Mouse (Mus musculus): ENCODE data around the gene Ebf3. TPM values are rescaled to one million over a fixed set of nuclear protein-coding genes. Genes with fewer than 3 reads are reported as not detected.

Gene Ebf3
- polyA plus RNA-seq, 1 experiment, result 1.9 TPM

DNA sequence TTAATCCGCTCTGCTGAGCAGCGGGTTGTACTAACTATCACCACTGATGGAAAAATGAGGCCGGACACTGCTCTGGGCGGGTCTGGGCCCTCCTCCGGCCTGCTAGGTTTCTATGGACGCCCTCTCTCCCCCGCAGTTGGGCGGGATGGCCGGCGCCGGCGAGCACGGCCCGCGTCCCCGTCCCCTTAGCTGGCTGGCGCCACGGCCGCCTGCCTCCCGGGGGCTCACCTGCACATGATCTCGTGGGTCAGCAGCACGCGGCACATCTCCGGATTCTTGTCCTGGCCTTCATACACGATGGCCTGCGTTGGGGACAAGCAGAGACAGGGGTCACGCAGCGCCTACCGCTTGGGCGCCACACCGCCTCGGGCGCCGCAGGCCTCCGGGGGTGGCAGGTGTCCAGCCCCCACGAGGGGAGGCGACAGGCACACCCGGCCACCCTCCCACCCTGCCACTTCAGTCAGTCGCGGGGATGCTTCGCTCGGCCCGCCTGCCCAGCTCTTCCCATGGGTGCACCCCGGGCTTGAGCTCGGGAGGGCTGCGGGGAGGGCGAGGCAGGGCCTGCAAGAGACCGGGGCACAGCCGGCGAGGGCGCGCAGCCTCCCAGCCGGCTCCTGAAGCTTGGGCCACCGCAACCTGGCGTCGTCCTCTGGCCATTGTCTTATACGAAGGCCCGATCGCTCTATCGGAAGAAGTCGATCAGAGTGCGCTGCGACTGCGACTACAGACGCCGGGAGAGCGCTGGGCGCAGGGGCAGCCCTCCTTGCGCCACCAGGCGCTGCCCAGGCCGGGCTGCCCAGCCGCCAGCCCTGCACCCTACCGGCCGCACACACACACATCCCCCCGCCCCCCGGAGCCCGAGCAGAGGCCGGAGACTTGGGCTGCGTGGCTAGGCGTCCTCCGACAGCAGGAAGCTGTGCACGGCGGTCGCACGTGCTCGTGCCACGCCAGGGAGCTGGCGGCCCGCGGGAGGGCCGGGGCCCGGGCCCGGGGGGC lies 4.9 kb downstream of the Ebf3 start:
- Histone ChIP-seq H3K27me3 (ENCODE audit: control insufficient read depth, insufficient read depth, insufficient read length) (no peaks in the 10 kb centered on the region), H3K4me2 (ENCODE audit: low read depth) (peak overlapping the region; percentile 95), H3K4me3 (peak overlapping the region; percentile 42), H3ac (ENCODE audit: control insufficient read depth, insufficient read length) (peak overlapping the region; percentile 31), H3K36me3 (ENCODE audit: control insufficient read depth, insufficient read depth) (no peaks in the 10 kb centered on the region), H3K79me2 (ENCODE audit: control insufficient read depth, insufficient read depth) (peaks cover 18% of the 10 kb centered on the region)
- TF ChIP-seq CEBPB (IDR thresholded peaks at IDR 0.05; ENCODE audit: insufficient read depth, poor library complexity, severe bottlenecking) (no peak), POLR2AphosphoS2 (IDR thresholded peaks at IDR 0.05; ENCODE audit: insufficient read length, low read depth) (peak; percentile 61), POLR2A (IDR thresholded peaks at IDR 0.05; ENCODE audit: insufficient read length, low read depth) (peak; percentile 86), TCF3 (IDR thresholded peaks at IDR 0.05; ENCODE audit: insufficient read length, low read depth) (no peak), USF1 (IDR thresholded peaks at IDR 0.05; ENCODE audit: low read depth) (no peak), TCF12 (IDR thresholded peaks at IDR 0.05; ENCODE audit: insufficient read depth, poor library complexity, severe bottlenecking) (no peak), MYOD1 (IDR thresholded peaks at IDR 0.05; ENCODE audit: control insufficient read depth in 1 of 3, insufficient read length in 2 of 3, low read depth in 2 of 3) (peak in 1 of 3 experiments; percentile 45), SRF (IDR thresholded peaks at IDR 0.05; ENCODE audit: control insufficient read depth, insufficient read length, low read depth) (no peak), MAX (IDR thresholded peaks at IDR 0.05; ENCODE audit: low read depth) (no peak), MYOG (IDR thresholded peaks at IDR 0.05; ENCODE audit: control insufficient read depth in 1 of 3, insufficient read depth in 1 of 3, insufficient read length in 2 of 3, low read depth in 2 of 3) (peak in 2 of 3 experiments; percentile 19 to 35), REST (IDR thresholded peaks at IDR 0.05; ENCODE audit: insufficient read depth, insufficient read length) (no peak), E2F4 (IDR thresholded peaks at IDR 0.05; ENCODE audit: insufficient read depth) (no peak)

DNA sequence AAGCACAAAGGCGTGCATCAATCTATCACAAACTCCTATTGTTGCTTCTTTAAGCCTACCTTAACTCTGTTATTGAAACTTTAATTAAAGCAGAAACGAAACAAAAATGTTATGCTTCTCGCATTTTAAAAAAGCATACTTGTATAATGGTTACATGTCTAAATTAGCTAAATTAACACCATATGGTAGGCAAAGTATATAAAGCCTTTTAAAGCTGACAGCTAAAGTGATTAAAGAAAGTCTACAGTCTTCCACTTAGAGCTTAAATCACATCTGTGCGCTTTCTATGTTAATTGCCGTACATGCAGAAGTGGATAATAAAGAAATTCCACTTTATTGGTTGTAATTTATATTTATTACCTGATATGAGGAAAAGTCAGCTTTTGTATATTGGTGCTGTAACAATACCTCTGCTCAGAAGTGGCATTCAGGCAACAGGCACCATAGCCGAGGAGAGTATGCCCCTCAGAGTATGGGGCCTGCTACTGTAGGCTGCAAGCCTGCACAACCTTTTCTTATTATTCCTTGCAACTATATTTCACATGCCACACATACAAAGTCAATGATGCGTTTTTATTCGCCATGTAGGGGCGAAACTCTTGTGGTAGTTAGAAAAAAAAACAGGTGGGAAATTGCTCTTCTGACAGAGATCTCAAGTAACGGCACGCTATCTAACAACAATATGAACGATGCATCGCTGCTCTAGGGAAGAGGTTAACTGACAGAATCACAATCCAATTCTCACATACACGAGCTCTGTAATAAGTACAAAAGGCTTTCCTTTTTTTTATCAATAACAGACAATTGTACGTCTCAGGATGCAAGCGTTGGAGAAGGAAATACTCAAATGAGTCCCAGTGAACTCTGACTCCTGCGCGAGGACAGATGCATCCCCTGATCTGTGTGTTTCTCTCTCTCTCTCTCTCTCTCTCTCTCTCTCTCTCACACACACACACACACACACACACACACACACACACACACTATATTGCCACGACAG lies 5.9 kb downstream of the Ebf3 start:
- TF ChIP-seq POLR2AphosphoS2 (IDR thresholded peaks at IDR 0.05; ENCODE audit: insufficient read length, low read depth) (no peak), REST (IDR thresholded peaks at IDR 0.05; ENCODE audit: insufficient read depth, insufficient read length) (no peak), TCF3 (IDR thresholded peaks at IDR 0.05; ENCODE audit: insufficient read length, low read depth) (no peak), POLR2A (IDR thresholded peaks at IDR 0.05; ENCODE audit: insufficient read length, low read depth) (no peak), TCF12 (IDR thresholded peaks at IDR 0.05; ENCODE audit: insufficient read depth, poor library complexity, severe bottlenecking) (no peak), E2F4 (IDR thresholded peaks at IDR 0.05; ENCODE audit: insufficient read depth) (no peak), SRF (IDR thresholded peaks at IDR 0.05; ENCODE audit: control insufficient read depth, insufficient read length, low read depth) (no peak), MYOG (IDR thresholded peaks at IDR 0.05; ENCODE audit: control insufficient read depth in 1 of 3, insufficient read depth in 1 of 3, insufficient read length in 2 of 3, low read depth in 2 of 3) (no peak)
- no peaks in the 10 kb centered on the region for H3K36me3 ChIP-seq (ENCODE audit: control insufficient read depth, insufficient read depth)
- no peaks in the 10 kb centered on the region for H3K27me3 ChIP-seq (ENCODE audit: control insufficient read depth, insufficient read depth, insufficient read length)
- peaks cover 18% of the 10 kb centered on the region for H3K79me2 ChIP-seq (ENCODE audit: control insufficient read depth, insufficient read depth)
- H3K4me2 ChIP-seq (ENCODE audit: low read depth), result peak overlapping the region; percentile 95
- H3ac ChIP-seq (ENCODE audit: control insufficient read depth, insufficient read length), result peak overlapping the region; percentile 31
- H3K4me3 ChIP-seq, result peak overlapping the region; percentile 42

DNA sequence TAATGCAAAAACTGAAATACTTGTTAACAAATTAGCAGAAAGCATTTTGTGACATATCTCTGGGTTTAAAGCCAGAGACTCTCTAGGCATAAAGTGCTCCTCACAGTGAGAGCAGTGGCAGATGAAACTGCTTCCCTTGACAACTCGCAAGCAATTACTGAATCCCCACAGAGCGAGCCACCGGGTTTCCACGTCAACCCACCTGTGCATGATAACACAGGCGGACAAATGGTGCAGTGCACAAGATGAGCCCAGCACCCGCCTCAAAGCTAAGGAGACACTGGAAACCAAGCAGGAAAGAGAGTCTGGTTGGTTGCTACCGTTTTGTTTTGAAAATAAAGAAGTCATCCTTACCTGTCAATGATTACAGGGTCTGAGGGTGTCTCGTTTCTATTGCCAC lies 7.1 kb downstream of the Ebf3 start:
- H3K36me3 ChIP-seq (ENCODE audit: control insufficient read depth, insufficient read depth), result no peaks in the 10 kb centered on the region
- H3K4me3 ChIP-seq, result no peak overlapping the region
- no peak overlapping the region for H3ac ChIP-seq (ENCODE audit: control insufficient read depth, insufficient read length)
- H3K79me2 ChIP-seq (ENCODE audit: control insufficient read depth, insufficient read depth), result peaks cover 23% of the 10 kb centered on the region
- H3K4me2 ChIP-seq (ENCODE audit: low read depth), result peak overlapping the region; percentile 75
- no peaks in the 10 kb centered on the region for H3K27me3 ChIP-seq (ENCODE audit: control insufficient read depth, insufficient read depth, insufficient read length)
- TF ChIP-seq USF1 (IDR thresholded peaks at IDR 0.05; ENCODE audit: low read depth) (no peak), CEBPB (IDR thresholded peaks at IDR 0.05; ENCODE audit: insufficient read depth, poor library complexity, severe bottlenecking) (no peak), POLR2A (IDR thresholded peaks at IDR 0.05; ENCODE audit: insufficient read length, low read depth) (no peak), SRF (IDR thresholded peaks at IDR 0.05; ENCODE audit: control insufficient read depth, insufficient read length, low read depth) (no peak), MYOD1 (IDR thresholded peaks at IDR 0.05; ENCODE audit: control insufficient read depth in 1 of 3, insufficient read length in 2 of 3, low read depth in 2 of 3) (no peak), POLR2AphosphoS2 (IDR thresholded peaks at IDR 0.05; ENCODE audit: insufficient read length, low read depth) (no peak), TCF3 (IDR thresholded peaks at IDR 0.05; ENCODE audit: insufficient read length, low read depth) (no peak), MYOG (IDR thresholded peaks at IDR 0.05; ENCODE audit: control insufficient read depth in 1 of 3, insufficient read depth in 1 of 3, insufficient read length in 2 of 3, low read depth in 2 of 3) (no peak), E2F4 (IDR thresholded peaks at IDR 0.05; ENCODE audit: insufficient read depth) (no peak), TCF12 (IDR thresholded peaks at IDR 0.05; ENCODE audit: insufficient read depth, poor library complexity, severe bottlenecking) (no peak), MAX (IDR thresholded peaks at IDR 0.05; ENCODE audit: low read depth) (no peak)

DNA sequence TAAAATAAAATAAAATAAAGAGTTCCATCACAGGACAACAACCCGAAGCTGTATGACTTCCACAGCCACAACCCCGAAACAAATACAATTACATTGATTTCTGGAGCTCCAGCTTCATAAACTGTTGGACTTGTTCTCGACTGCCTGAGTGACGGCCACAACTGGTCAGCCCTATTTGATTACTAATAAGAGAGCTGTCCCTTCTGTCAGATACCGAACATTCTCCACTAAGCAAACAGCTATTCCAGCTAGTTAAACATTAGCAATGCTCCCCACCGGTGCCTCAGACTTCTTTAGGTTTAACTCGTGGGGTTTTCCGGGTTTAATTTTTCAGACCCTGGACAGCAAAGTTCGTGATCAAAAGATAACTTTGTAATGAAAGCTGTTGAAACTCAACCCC lies 8.1 kb downstream of the Ebf3 start:
- no peaks in the 10 kb centered on the region for H3K27me3 ChIP-seq (ENCODE audit: control insufficient read depth, insufficient read depth, insufficient read length)

More for the DNA sequence above, 8.1 kb downstream of the Ebf3 start:
- no peak overlapping the region for H3ac ChIP-seq (ENCODE audit: control insufficient read depth, insufficient read length)
- TF ChIP-seq TCF3 (IDR thresholded peaks at IDR 0.05; ENCODE audit: insufficient read length, low read depth), result no peak
- TF ChIP-seq POLR2A (IDR thresholded peaks at IDR 0.05; ENCODE audit: insufficient read length, low read depth), result no peak
- TF ChIP-seq CEBPB (IDR thresholded peaks at IDR 0.05; ENCODE audit: insufficient read depth, poor library complexity, severe bottlenecking), result no peak
- TF ChIP-seq E2F4 (IDR thresholded peaks at IDR 0.05; ENCODE audit: insufficient read depth), result no peak
- TF ChIP-seq SRF (IDR thresholded peaks at IDR 0.05; ENCODE audit: control insufficient read depth, insufficient read length, low read depth), result no peak
- peak; percentile 73 for TF ChIP-seq TCF12 (IDR thresholded peaks at IDR 0.05; ENCODE audit: insufficient read depth, poor library complexity, severe bottlenecking)
- TF ChIP-seq MYOD1 (IDR thresholded peaks at IDR 0.05; ENCODE audit: control insufficient read depth in 1 of 3, insufficient read length in 2 of 3, low read depth in 2 of 3), result peak; percentile 92 to 94 (median 92)
- TF ChIP-seq MAX (IDR thresholded peaks at IDR 0.05; ENCODE audit: low read depth), result no peak
- no peak for TF ChIP-seq REST (IDR thresholded peaks at IDR 0.05; ENCODE audit: insufficient read depth, insufficient read length)
- no peak for TF ChIP-seq POLR2AphosphoS2 (IDR thresholded peaks at IDR 0.05; ENCODE audit: insufficient read length, low read depth)
- TF ChIP-seq MYOG (IDR thresholded peaks at IDR 0.05; ENCODE audit: control insufficient read depth in 1 of 3, insufficient read depth in 1 of 3, insufficient read length in 2 of 3, low read depth in 2 of 3), result no peak
- TF ChIP-seq USF1 (IDR thresholded peaks at IDR 0.05; ENCODE audit: low read depth), result no peak
- H3K36me3 ChIP-seq (ENCODE audit: control insufficient read depth, insufficient read depth), result no peaks in the 10 kb centered on the region
- peaks cover 17% of the 10 kb centered on the region for H3K79me2 ChIP-seq (ENCODE audit: control insufficient read depth, insufficient read depth)
- H3K4me3 ChIP-seq, result no peak overlapping the region
- H3K4me2 ChIP-seq (ENCODE audit: low read depth), result peak overlapping the region; percentile 75

Measured in myocyte (in vitro differentiated cells).